Mouse (Mus musculus) brain, embryonic 14.5 days (tissue): Measurements from ENCODE around the gene Col9a1. TPM values are rescaled to one million over a fixed set of nuclear protein-coding genes. Genes with fewer than 3 reads are reported as not detected.

Source experiments
- DNase-seq: peaks from one replicate; pipeline ENCODE4 v3.0.0-alpha.2; 2011; ENCODE audit warnings: low read depth
- CTCF ChIP-seq: fragments of 200-500 bp; IDR thresholded peaks from 2 replicates; pipeline ENCODE4 v1.5.1; 2012; ENCODE audit warnings: inconsistent platforms, mild to moderate bottlenecking, moderate library complexity, borderline replicate concordance; ENCODE audit not compliant: insufficient read depth, insufficient read length; ENCODE audit errors: extremely low read depth
- POLR2A ChIP-seq: fragments of 200-500 bp; IDR thresholded peaks from 2 replicates; pipeline ENCODE4 v1.6.1; 2012; ENCODE audit warnings: mild to moderate bottlenecking, inconsistent platforms, borderline replicate concordance; ENCODE audit not compliant: poor library complexity, insufficient read depth, insufficient read length, severe bottlenecking; ENCODE audit errors: extremely low read depth
- polyA plus RNA-seq: library from polyadenylated mRNA; depleted of rRNA; stranded (reverse); fragments of >200 nt; gene quantifications from 2 replicates; pipeline ENCODE4 v1.2.3, GENCODE M21; 2012

Col9a1 gene
- polyA plus RNA-seq, 1 experiment, result 1.5 TPM

DNA sequence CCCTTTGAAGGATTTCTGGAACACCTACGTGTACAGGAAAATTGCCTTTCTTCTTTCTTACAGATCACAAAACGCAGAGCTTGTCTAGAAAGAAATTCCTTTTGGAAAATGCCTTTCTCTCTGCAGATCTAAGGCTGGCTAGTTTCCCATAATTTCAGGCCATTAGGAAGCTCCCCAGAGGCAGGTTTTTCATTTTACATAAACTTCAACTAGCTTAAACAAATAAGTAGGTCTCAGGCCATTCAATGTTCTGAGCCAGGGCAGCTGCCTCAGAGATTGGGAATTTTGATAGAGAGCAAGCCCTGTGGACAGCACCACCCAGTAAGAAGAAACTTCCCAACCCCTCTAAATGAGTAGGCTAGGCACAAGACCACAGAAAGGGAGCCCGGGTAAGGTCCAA lies 1.6 kb upstream of the Col9a1 start:
- TF ChIP-seq POLR2A (no peak), CTCF (no peak)
- no peak for DNase-seq

DNA sequence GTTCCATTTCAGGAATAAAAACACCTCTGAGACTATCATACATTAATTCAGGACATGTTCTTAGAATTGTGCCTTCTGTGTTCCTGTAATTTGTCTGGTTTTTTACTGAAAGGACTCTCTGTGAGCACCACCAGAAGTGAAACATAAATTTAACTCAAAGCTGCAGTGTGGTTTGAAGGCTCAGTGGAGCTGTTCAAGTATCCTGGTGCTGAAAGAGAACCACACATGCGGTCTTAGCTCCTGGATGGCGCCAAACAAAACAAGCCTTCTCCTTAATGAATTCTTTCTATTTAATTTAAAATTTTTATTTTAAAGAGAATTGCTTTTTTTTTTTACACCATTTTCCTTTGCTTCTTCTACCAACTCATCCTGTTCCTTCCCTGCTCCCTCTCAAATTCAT lies 2.4 kb downstream of the Col9a1 start:
- TF ChIP-seq CTCF, result no peak
- no peak for TF ChIP-seq POLR2A
- no peak for DNase-seq

DNA sequence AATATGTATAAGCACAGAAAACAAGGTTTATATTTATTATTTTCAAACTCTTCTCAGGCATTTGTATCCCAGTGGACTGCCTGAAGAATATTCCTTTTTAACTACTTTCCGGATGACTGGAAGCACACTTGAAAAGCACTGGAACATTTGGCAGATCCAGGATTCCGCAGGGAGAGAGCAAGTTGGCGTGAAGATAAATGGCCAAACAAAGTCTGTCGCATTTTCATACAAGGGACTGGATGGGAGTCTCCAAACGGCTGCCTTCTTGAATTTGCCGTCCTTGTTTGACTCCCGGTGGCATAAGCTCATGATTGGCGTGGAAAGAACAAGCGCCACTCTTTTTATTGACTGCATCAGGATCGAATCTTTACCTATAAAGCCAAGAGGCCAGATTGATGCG lies 7.6 kb downstream of the Col9a1 start:
- peak; percentile 60 for DNase-seq
- no peak for TF ChIP-seq CTCF
- TF ChIP-seq POLR2A, result no peak

DNA sequence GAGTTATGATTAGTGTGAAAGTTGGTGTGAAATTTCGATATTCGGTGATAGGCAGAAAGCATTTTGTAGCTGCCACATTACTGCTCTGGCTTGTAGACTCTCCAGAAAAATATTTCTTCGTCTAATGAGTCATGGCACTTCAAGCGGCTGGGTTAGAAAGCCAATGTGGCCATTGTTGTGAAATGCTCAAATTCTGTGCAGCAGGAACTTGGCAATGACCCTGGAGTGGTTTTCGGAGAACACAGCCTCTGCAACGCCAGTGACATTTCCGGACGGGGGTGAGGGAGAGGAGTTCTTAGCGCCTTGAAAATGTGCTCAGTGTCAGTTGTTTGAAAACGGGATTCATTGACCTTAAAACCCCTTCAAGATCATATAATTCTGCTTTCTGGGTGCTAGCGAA lies 9.6 kb downstream of the Col9a1 start:
- no peak for DNase-seq
- TF ChIP-seq POLR2A, result no peak
- no peak for TF ChIP-seq CTCF

DNA sequence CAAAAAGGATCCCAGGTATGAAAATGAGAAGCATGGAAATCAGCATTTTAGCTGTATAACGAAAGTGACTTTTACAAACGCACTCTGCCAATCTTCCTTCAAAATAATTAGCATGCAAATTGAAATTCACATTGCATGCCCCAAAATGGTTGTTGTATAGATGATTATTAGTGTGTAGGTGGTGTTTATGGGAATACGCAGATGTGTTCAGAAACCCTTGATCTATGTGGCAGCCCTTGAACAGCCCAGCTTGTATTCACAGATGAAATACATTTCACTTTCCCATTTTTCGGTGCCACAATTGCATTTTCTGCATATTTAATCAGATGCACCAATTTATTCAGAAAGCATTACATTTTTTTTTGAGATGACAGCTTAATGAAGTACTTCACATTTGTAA lies 14.3 kb downstream of the Col9a1 start:
- TF ChIP-seq POLR2A (no peak), CTCF (no peak)
- DNase-seq, result peak; percentile 64

DNA sequence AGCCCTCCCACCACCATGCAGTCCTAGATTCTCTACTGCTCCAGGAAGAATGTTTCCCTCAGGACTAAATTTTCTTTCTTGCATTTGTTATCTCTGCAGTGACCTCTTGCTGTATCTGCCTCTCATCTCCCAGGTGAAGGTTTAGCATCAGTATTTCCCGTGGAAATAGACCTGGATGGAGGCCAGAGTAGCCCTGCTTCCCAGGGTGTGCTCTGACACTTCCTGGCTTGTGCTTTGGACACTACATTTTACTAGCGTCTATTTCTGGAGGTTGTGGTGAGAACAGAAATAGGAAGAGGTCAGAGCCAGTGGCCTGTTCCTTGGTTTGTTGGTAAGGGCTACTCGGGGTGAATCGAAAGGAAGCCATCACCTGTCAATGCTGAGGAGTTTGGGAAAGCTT lies 16.7 kb downstream of the Col9a1 start:
- DNase-seq, result no peak
- no peak for TF ChIP-seq CTCF
- no peak for TF ChIP-seq POLR2A

DNA sequence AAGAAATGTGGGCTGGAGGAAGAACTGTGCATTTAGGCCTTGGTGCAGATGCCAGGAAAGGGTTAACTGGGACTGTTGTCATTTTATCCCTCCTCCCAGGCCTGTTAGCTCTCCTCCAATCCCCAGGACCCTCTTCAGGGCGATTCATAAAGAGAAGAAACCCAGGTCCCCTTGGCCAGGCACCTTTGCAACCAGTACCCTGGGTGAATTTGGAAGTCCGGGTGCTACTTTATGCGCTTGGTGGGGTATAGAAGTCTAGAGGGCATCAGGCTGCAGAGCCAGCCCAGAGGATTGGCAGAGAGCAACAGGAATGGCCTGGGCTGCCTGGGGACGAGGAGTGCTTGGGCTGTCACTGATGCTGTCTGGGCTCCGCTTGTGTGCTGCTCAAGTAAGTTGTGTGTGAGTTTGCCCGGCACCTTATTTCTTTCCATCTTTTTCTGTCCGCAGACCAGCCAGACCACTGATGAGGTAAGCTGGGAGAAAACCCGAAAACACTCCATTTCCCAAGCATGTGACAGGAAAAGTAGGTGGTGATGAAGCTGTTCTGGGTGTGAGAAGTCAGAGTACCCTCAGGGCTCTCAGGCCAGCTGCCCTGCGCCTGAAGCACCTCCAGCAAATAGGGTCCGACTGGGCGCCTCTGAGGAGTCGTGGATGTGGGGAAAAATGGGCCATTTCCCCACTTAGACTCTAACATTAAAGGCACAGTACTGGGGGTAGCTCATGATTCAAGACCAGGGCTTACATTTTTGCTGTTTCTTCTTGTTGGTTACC lies 17.8 kb downstream of the Col9a1 start:
- no peak for DNase-seq
- TF ChIP-seq CTCF, result no peak
- TF ChIP-seq POLR2A, result no peak

DNA sequence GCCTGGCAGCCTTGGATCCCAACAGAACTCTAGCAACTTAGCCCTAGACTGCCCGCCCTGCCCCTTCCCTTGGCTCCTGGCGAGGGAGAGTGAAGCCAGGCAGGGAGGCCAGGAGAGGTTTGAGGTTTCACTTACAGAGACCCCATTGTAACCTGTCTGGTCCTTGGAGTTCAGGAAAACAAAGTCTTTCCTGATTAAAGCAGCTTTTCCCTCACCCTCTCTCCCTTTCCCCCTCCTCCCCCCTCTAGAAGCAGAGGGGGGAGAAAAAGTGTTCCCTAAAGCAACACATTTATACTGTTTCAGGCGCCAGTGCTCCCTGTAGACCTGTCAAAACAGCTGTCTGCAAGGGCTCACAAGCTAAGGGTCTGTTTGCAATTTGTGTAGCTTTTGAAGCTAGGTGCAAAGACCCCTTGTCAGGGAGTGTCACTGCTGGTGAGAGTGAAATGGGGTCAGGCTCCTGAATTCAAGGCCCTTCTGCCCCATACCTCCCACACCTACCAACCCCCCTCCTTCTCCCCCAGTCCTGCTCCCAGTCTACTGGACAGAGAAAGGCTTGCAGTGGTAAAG lies 18.6 kb downstream of the Col9a1 start:
- TF ChIP-seq POLR2A, result no peak
- no peak for TF ChIP-seq CTCF
- peak; percentile 61 for DNase-seq

DNA sequence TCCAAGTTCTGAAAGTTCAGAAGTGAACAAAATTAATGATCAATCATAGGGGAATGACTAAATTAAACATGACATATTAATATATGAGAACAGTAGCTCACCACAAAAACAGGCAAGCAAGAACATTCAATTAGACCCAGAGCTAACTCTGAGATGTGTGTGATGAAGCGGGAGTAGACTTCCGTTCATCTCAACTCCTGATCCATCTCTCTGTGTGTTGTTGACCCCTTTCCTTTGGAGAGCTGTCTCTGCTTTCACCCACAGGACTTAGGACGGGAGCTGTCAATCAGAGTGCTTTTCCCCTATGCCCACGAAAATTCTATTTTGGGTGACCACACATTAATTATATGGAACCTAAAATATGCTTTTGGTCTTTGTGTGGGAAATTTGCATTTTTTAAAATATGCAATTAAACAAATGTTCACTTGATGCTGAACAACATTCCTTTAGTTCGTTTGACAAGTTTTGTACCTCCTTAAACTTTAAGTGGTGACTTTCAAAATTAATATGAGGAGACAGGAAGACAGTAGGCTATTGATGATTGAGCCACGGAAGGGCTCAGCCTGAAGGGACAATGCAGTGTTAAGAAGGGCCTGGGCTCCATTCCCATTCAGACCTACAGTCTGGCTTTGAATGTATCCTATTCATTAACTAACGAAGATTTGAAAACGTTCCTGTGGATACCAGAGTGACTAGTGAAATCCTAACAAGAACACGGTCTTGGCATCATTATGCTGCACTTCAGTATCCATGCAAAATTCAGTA lies 34.4 kb downstream of the Col9a1 start:
- DNase-seq, result peak; percentile 70
- TF ChIP-seq CTCF, result no peak
- TF ChIP-seq POLR2A, result no peak

DNA sequence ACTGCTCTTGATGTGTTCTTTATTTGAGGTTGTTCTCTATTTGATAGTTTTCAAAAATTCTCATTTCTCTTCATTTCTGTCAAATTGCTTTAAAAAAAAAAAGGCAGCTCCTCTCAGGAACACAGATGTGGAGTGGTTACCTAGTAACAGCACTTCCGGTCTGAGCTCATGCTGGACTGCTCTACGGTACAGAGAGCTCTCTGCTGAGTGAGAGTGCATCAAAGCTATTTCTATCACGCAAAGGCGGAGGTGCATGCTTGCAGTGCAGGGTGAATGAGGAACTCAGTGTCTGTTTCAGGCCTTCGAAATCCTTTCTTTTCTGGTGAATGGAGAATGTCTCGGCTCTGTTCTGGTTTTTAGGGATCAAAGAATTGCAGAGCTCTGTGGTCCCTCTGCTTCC lies 41.6 kb downstream of the Col9a1 start:
- DNase-seq, result peak; percentile 73
- TF ChIP-seq CTCF, result no peak
- no peak for TF ChIP-seq POLR2A

DNA sequence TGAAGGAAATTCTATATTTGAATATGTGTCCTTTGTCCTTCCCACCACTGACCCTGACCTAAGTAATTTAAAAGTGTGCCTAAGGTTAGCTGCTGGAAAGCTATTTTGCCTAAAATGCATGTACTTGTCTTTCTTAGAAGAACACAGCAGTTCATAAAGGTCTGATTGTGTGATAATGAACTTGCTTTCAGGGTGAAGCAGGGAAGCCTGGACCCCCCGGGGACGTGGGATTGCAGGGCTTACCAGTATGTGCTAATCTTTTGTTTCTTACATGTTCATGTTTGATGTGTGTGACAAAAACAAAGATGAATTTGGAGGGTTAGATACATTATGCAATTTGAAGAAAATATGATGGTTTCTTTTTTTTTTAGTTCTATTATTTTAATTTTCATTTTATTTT lies 44.8 kb downstream of the Col9a1 start:
- DNase-seq, result no peak
- no peak for TF ChIP-seq CTCF
- TF ChIP-seq POLR2A, result no peak
